Mouse (Mus musculus) adrenal gland, postnatal 14 days (tissue): ENCODE results near the gene Ctbs. TPM values are rescaled to one million over a fixed set of nuclear protein-coding genes. Genes with fewer than 3 reads are reported as not detected.
A peak's percentile ranks its signal among the peaks of the same experiment; 100 is the strongest.

Experiments used
- DNase-seq: peaks from one replicate; pipeline ENCODE4 v3.0.0; 2021; ENCODE audit warnings: mixed read lengths
- total RNA-seq: library from RNA; stranded (reverse); gene quantifications from 2 replicates; pipeline ENCODE4 v1.2.3, GENCODE M21; 2021

Gene Ctbs
- total RNA-seq, 1 experiment from 2014 or later, result 9.6 TPM

- no peak for DNase-seq
These were observed 15.8 kb upstream of the Ctbs start for GRCm38 (mm10) chr3:146433681-146434350.

GRCm38 (mm10) chr3:146434686-146435085 lies 14.9 kb upstream of the Ctbs start:
- no peak for DNase-seq

GRCm38 (mm10) chr3:146435533-146435932 lies 14.1 kb upstream of the Ctbs start:
- DNase-seq, result no peak

DNA sequence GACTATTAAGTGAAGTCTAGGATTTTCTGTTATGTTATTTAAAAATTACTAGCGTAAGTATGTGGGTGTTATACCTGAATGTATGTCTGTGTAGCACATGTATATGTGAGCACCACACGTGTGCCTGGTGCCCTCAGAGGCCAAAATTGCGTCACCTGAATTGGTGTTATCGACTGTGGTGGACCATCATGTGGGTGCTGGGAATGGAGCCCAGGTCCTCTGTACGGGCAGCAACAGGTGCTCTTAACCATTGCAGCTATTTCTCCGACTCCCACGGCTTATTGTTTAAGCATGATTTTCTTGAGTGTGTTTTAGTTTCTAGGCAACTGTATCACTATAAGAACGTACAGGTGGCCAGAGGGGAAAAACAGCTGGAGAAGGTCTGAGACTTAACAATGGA lies 13.5 kb upstream of the Ctbs start:
- no peak for DNase-seq

- no peak for DNase-seq
These were observed 9.6 kb upstream of the Ctbs start for GRCm38 (mm10) chr3:146440011-146440410.

DNA sequence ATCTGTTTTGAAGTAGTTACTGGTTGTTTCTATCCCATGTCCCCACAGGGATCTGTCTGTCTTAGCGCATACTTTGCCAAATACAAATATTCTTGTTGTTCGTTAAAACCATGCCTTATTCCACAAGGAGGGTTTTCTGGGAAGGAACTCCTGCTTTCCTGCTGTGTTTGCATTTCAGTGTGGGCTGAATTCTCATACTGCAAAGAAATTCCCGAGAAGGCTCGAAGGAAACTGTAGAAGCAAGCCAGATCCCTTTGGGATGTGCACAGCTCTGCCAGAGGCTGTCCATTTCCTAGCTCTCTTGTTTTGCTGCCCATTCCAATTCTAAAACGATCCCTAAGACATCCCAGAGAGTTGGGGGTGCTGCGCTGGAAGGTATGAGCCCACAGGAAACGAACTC lies 9.2 kb upstream of the Ctbs start:
- DNase-seq, result no peak

GRCm38 (mm10) chr3:146442484-146442883 lies 7.1 kb upstream of the Ctbs start:
- no peak for DNase-seq

DNA sequence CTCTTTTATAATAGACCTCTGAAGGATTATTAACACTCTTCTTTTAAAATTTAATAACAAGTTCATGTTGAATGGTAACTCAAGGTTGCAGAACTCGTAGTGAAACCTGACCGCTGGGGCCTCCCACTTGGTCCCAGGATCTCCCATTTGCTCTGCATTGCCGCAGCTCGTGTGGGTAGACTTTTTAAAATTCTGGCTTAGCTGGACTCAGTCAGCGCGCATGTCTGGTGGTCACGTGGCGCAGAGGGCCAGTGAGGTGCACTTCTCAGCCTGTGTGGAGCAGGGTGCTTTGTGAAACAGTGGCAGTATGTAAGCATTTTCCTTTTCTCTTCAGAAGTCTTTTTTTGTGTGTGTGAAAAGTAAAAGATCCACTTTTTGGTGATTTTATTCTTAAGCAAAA lies 6.7 kb upstream of the Ctbs start:
- DNase-seq, result no peak

- no peak for DNase-seq
These were observed 6.2 kb upstream of the Ctbs start for GRCm38 (mm10) chr3:146443380-146443779.

GRCm38 (mm10) chr3:146444880-146445279 lies 4.7 kb upstream of the Ctbs start:
- no peak for DNase-seq

DNA sequence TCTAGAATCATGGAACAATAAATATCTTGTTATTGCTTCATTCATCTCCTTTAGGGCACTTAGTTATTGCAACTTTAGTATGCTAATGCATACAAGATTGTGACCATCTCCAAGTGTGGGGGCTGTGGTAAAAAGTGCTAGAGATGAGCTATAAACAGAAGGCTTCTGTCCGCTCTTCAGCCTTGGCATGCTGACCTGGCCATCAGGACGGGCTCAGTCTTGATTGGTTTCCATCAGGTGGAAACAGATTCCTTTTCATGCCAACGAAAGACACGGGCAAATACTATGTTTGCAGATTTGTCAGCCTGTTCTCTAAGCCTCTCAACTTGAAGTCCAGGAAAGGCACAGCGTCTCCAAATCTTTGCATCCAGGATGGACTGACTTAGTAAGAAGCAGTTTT lies 2.4 kb upstream of the Ctbs start:
- no peak for DNase-seq

DNA sequence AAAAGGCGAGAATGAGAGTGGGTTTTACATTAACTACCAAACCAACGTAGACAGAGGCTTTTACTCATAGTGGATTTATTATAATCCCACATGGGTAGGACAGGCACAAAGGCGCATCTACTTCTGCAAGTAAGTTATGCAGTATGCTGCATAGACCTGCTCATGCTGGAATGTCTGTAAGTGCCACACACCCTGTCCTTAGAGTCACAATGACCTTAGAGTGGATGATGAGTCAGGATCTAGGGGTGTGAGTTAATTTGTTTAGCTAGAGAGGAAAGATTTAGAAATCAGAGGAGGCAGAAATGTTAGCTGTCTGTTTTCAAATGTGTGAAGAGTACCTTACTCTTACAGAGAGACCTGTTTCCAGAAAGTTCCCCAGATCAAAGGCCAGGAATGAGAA lies 2.0 kb upstream of the Ctbs start:
- no peak for DNase-seq

GRCm38 (mm10) chr3:146448372-146448771 lies 1.2 kb upstream of the Ctbs start:
- DNase-seq, result no peak

DNA sequence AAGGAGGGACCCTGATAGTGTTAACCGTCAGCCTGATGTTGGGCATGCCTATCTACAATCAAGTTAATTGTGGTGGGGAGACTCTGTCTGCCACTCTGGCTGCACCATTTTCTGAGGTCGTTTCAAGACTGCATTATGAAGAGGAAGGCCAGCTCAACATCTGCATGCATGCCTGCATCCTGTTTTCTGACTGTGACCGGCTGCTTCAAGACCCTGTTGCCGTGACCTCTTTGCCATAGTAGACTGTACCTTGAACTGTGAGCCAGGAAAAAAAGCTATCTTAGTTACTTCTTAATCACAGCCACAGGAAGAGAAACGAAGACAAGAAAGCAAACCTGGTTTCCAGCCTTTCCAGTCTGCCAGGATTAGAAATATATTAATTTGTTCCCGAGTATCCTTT lies 626 bp upstream of the Ctbs start:
- no peak for DNase-seq

- DNase-seq, result peak; percentile 96
These were observed 811 bp downstream of the Ctbs start for GRCm38 (mm10) chr3:146450371-146450841.

DNA sequence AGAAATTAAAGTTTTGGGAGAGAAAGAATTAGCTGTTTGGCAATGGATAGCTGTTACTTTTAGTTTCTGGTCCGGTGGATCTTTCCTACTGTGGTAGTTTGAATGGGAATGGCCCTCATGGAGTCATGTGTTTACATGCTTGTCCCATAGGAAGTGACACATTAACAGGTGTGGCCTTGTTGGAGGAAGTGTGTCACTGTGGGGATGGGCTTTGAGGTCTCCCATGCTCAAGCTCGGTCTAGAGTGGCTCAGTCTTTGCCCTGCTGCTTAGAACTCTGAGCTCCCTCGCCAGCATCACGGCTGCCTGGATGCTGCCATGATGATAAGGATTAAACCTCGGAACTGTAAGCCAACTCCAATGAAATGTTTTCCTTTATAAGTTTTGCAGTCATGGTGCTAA lies 1.8 kb downstream of the Ctbs start:
- DNase-seq, result no peak

- no peak for DNase-seq
These were observed 13.3 kb downstream of the Ctbs start for GRCm38 (mm10) chr3:146462939-146463338.

DNA sequence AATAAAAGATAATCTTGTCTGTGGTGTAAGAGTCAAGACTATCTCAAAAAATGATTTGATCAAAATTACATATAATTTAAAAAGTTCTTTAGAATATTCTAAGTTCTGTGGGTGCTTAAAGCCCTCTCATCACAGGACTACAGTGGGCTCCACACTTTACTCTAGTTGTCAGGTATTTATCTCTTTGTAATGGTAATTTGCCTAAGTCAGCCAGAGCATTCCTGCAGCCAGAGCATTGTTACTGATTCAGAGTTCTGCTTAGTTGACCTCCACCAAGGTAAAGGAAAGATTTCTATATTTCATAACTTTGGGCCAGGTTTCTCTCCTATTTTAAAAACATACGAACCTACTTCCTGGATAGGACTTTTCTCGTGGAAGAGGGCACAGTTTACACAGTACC lies 19.6 kb downstream of the Ctbs start:
- DNase-seq, result no peak

DNA sequence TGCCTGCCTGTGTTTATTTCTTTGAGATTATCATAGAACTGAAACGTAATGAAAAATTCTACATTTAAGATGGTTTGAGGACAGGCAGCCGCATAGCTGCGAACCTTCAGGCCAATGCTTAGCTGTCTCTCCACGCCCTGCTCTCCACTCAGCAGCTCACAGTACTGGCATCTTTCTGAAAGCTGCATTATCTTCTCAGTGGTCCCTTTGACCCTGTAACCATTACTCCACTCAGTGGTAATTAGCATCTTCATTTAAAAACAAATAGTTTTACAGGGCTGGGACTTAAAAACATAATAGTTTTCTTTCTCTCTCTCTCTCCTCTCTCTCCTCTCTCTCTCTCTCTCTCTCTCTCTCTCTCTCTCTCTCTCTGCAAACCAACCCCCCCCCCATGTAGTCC lies 23.1 kb downstream of the Ctbs start:
- DNase-seq, result no peak

DNA sequence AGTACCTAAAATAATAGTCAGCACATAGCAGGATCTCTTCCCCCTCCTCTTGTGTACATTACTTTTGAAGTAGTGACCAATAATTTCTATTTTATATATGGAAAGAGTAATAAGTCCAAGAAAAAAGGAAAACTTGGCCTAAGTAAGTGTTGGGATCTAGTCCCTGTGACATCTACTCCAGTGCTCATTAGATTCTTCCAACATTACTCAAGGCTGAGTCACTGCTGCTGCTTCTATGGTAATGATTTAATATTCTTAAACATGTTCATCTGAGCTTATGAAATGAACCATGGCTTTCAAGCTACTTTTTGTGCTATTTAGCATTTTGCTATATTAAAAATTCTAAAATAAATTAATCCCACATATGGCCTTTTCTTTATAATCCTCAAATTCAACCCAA lies 24.1 kb downstream of the Ctbs start:
- no peak for DNase-seq

- no peak for DNase-seq
These were observed 24.8 kb downstream of the Ctbs start for GRCm38 (mm10) chr3:146474428-146474827.

DNA sequence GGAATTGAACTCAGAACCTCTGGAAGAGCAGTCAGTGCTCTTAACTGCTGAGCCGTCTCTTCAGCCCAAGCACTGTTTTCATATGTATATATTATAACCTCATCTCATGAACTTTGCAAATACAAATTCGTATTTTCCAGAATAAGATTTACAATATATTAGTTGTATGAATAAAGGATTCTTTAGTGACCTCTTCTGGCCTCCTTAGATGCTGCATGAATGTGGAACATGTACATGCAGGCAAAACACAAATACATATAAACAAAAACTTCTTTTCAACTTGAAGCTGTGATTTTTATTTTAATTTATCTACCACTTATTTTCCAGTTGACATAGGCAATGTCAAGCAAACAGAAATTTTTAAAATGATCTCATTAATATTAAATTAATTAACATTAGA lies 32.4 kb downstream of the Ctbs start:
- no peak for DNase-seq

DNA sequence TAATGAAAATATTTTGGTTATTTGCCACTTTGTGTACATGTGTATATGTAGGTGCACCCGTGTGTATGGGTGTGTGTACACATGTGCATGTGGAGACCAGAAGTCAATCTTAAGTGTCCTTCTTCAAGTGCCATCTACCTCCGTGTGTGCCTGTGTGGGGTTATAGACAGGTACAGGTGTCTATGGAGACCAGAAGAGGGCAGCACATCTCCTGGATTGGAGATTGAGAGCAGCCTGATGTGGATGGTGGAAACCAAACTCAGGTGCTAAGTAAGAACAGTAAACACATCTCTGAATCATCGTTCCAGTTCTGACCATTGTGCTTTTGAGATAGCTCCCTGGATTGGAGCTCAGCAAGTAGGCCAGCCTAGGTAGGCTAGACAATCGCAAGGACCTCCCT lies 36.9 kb downstream of the Ctbs start:
- no peak for DNase-seq

GRCm38 (mm10) chr3:146494941-146495340 lies 45.3 kb downstream of the Ctbs start:
- no peak for DNase-seq

DNA sequence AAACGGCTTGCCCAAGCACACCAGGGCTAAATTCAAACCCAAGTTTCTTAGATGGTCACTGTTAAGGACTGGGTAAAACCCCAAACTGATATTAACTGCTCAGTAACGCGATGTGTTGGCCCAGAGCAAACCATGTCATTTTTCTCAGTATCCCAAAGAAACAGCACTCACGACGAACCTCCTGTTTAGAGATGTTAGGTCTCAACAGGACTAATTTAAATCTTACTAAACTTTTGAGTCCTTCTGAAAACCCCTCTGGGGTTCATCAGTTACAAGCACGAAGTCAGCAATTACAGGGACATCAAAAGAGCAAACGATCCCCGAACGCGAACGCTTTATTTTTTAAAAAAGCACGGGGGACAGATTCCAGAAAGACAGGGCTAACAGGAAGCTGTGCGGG lies 49.4 kb downstream of the Ctbs start:
- DNase-seq, result no peak
